Mouse (Mus musculus) heart, embryonic 13.5 days (tissue): Measurements from ENCODE around the gene Clmp. TPM values are rescaled to one million over a fixed set of nuclear protein-coding genes. Genes with fewer than 3 reads are reported as not detected.
"Not testable (repeated sequence)": the region's sequence is repeated elsewhere in the genome, so short reads cannot be mapped to it uniquely, and the experiment has no call there.

Experiments
- ATAC-seq: fragments of 200-750 bp; cut with Nextera tagmentation; 2 replicates; pipeline ENCODE4 v1.8.0; 2017; ENCODE audit warnings: moderate TSS enrichment; ENCODE audit not compliant: insufficient number of reproducible peaks, low FRiP score, low TSS enrichment; ENCODE audit errors: extremely low read depth
- H3K27ac ChIP-seq: fragments of 300-500 bp; sonication (generic); replicated peaks from 2 replicates; pipeline ENCODE4 v1.5.1; 2015; ENCODE audit warnings: moderate library complexity, mild to moderate bottlenecking, inconsistent platforms
- H3K27me3 ChIP-seq: fragments of 300-500 bp; sonication (generic); replicated peaks from 2 replicates; pipeline ENCODE4 v1.6.1; 2015; ENCODE audit warnings: mild to moderate bottlenecking, inconsistent platforms
- H3K36me3 ChIP-seq: fragments of 300-500 bp; sonication (generic); 2 replicates; pipeline ENCODE4 v1.6.1; 2015; ENCODE audit warnings: mild to moderate bottlenecking, inconsistent platforms
- H3K4me1 ChIP-seq: fragments of 300-500 bp; sonication (generic); 2 replicates; pipeline ENCODE4 v1.6.1; 2015; ENCODE audit warnings: inconsistent platforms
- H3K4me2 ChIP-seq: fragments of 300-500 bp; sonication (generic); 2 replicates; pipeline ENCODE4 v1.6.1; 2015; ENCODE audit warnings: inconsistent platforms, mild to moderate bottlenecking, moderate library complexity
- H3K4me3 ChIP-seq: fragments of 300-500 bp; sonication (generic); 2 replicates; pipeline ENCODE4 v1.5.1; 2015; ENCODE audit warnings: moderate library complexity, mild to moderate bottlenecking, inconsistent platforms
- H3K9ac ChIP-seq: fragments of 300-500 bp; sonication (generic); 2 replicates; pipeline ENCODE4 v1.6.1; 2015; ENCODE audit warnings: inconsistent platforms, mild to moderate bottlenecking, moderate library complexity
- H3K9me3 ChIP-seq: fragments of 300-500 bp; sonication (generic); 2 replicates; pipeline ENCODE4 v1.6.1; 2016; ENCODE audit warnings: inconsistent platforms
- WGBS: fragments of 180-500 bp; shearing (Covaris S2); methylation state at CpG from one replicate; pipeline ENCODE4 v1.1.7; 2015; ENCODE audit warnings: mixed read lengths; 5-methylcytosine and 5-hydroxymethylcytosine counted together
- polyA plus RNA-seq: library from polyadenylated mRNA; unstranded; fragments of >200 nt; fragmentation: Nextera tagmentation; extraction: Ambion mirVana; gene quantifications from 2 replicates; pipeline ENCODE4 v1.2.1, GENCODE M21; 2015

The Clmp gene
- polyA plus RNA-seq, 1 experiment from 2014 or later = 9.4 TPM

DNA sequence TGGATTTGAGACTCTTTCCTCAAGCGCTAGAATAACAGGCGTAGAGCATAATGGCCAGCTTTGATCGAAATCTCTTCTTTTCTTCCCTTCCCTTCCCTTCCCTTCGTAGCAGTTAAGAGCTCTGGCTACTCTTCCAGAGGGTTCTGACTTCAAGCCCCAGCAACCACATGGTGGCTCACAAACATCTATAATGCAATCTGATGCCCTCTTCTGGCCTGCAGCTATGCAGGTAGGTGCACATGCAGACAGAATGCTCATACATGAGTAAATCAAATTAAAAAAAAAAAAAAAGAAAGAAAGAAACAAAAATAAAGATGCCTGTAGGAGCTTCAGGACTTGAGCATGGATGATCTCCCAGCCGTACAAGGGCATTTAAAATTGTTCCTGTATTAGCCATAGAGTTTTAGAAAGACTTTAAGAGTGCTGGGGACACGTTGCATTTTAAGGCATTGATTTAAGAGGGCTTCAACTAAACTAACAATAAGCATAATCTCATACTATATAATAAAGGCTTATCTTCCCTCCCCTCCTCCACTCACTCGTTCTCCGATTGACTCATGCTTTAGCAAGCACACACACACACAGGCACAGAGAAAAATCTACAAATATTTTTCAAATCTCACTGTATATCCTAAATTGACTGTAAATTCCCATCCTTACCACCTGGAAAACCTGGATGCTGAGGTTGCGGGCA lies 79.3 kb downstream of the Clmp start:
- no peak for ATAC-seq
- Histone ChIP-seq H3K36me3 (peaks cover 6% of the 10 kb centered on the region; the same call in 1 of the 2 replicates), H3K27me3 (no peaks in the 10 kb centered on the region), H3K9me3 (no peaks in the 10 kb centered on the region), H3K27ac (no peak overlapping the region), H3K4me3 (no peak overlapping the region), H3K4me2 (peak overlapping the region; percentile 28; the same call in 1 of the 2 replicates), H3K9ac (0 out of 2 replicates have a peak overlapping the region, but pooled peaks have one; percentile 28), H3K4me1 (peaks cover 17% of the 10 kb centered on the region)
- 69% methylated on average over 9 of the region's 9 CpGs for WGBS

DNA sequence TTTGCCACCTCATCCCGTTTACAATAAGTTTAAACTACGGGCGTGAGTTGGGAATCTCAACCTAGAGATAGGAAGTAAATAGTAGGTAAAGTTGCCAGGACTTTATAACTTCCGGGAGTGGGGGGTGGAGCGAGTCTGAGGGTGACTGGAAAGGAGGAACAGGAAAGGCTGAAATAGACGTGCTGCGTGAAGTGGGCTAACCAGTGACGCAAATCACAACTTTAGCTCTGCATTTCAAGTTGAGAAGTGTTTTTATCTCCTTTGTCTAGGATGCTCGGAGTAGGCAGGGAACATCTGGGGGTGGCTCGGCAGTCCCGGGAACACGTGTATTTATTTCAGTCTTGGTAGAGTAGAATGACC lies 79.8 kb downstream of the Clmp start:
- ATAC-seq = no peak
- WGBS = 52% methylated on average over 12 of the region's 12 CpGs
- Histone ChIP-seq H3K4me3 (no peak overlapping the region), H3K36me3 (peaks cover 6% of the 10 kb centered on the region; the same call in 1 of the 2 replicates), H3K9ac (0 out of 2 replicates have a peak overlapping the region, but pooled peaks have one; percentile 28), H3K9me3 (no peaks in the 10 kb centered on the region), H3K4me2 (peak overlapping the region; percentile 28; the same call in 1 of the 2 replicates), H3K27ac (no peak overlapping the region), H3K27me3 (no peaks in the 10 kb centered on the region), H3K4me1 (peaks cover 17% of the 10 kb centered on the region)

DNA sequence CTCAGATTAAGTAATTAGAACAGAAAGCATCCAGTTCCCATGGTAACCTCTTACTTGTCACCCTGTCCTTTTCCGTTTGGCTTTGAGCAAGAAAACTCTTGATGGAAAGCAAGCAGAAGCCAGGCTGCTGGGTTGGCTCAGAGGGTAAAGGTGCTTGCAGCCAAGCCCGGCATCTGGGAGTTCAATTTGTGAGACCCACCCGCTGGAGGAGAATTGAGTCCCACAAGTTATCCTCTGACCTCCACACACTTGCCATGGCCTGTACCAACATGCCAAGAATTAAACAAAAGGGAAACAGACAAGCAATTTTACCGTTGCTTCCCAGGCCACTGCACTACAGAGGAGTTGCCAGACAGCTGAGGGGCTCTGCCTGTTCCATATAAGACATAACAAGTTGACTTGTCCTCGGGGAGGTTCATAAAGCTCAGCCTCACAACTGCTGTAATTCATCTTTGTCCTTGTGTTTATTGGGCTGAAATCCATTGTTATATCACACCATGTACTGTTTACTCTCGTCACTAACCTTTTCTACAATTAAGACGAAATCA lies 80.4 kb downstream of the Clmp start:
- Histone ChIP-seq H3K27me3 (no peaks in the 10 kb centered on the region), H3K27ac (no peak overlapping the region), H3K9me3 (no peaks in the 10 kb centered on the region), H3K36me3 (peaks cover 6% of the 10 kb centered on the region; the same call in 1 of the 2 replicates), H3K4me3 (no peak overlapping the region), H3K4me1 (peaks cover 17% of the 10 kb centered on the region), H3K9ac (no peak overlapping the region), H3K4me2 (no peak overlapping the region)
- no peak for ATAC-seq
- WGBS = 70% methylated on average over 7 of the region's 7 CpGs

GRCm38 (mm10) chr9:40767946-40768345 lies 82.2 kb downstream of the Clmp start:
- Histone ChIP-seq H3K4me1 (peaks cover 16% of the 10 kb centered on the region), H3K9ac (no peak overlapping the region), H3K4me2 (no peak overlapping the region), H3K27me3 (no peaks in the 10 kb centered on the region), H3K36me3 (0 out of 2 replicates have a peak, but pooled peaks cover 6% of the 10 kb centered on the region), H3K27ac (no peak overlapping the region), H3K4me3 (no peak overlapping the region), H3K9me3 (no peaks in the 10 kb centered on the region)
- 74% methylated on average over 4 of the region's 4 CpGs for WGBS
- no peak for ATAC-seq

DNA sequence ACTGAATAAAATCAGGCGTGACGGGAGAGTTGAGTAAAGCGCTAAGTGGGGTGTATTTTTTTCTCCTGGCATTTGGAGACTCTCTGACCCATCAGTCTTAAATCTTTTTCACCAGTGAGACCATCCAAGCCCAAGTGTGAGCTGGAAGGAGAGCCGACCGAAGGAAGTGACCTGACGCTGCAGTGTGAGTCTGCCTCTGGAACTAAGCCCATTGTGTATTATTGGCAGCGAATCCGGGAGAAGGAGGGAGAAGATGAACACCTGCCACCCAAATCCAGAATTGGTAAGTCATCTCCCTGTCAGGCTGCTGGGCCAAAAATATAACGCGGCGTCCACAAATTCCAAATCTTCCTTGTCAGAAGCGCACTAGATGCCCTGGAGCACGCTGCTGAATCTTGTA lies 86.5 kb downstream of the Clmp start:
- Histone ChIP-seq H3K27ac (no peak overlapping the region), H3K9ac (no peak overlapping the region), H3K4me3 (no peak overlapping the region), H3K36me3 (no peaks in the 10 kb centered on the region), H3K4me1 (peaks cover 11% of the 10 kb centered on the region), H3K9me3 (no peaks in the 10 kb centered on the region), H3K27me3 (no peaks in the 10 kb centered on the region), H3K4me2 (no peak overlapping the region)
- 63% methylated on average over 13 of the region's 13 CpGs for WGBS
- ATAC-seq = no peak

DNA sequence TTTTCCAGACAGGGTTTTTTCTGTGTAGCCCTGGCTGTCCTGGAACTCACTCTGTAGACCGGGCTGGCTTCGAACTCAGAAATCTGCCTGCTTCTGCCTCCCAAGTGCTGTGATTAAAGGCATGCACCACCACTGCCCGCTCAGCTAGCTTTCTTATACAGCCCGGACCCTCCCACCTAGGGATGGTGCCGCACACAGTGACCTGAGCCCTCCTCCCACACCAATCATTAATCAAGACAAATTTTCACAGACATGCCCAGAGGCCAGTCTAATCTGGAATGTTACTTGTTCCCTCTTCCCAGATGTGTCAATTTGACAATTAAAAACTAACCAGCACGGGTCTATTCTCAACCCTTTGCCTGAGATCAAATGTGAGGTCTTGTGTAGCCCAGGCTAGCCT lies 87.4 kb downstream of the Clmp start:
- 74% methylated on average over 6 of the region's 6 CpGs for WGBS
- H3K9me3 ChIP-seq, H3K36me3 ChIP-seq, H3K4me3 ChIP-seq, H3K27ac ChIP-seq, H3K9ac ChIP-seq, H3K4me2 ChIP-seq, ATAC-seq, H3K27me3 ChIP-seq: not testable (repeated sequence)
- peaks cover 11% of the 10 kb centered on the region for H3K4me1 ChIP-seq

DNA sequence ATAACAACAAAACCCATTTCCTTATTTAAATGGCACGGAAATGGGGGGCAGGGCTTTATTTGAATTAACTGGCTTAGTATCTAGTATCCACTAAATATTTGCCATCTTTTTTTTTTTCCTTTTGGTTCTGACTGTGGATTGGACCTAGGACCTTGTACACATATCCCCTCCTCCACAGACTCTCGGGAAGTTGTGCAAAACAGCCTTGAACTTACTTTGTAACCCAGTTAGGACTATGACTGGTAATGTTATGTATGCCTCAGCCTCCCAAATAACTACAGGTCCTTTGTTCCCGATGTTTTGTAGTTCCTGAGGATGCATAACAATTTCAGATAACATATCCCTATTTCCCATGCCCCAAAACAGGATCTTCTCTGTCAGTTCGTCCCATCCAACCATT lies 88.1 kb downstream of the Clmp start:
- Histone ChIP-seq H3K9me3 (no peaks in the 10 kb centered on the region), H3K36me3 (no peaks in the 10 kb centered on the region), H3K4me1 (peaks cover 11% of the 10 kb centered on the region), H3K27me3 (no peaks in the 10 kb centered on the region), H3K4me2 (no peak overlapping the region), H3K27ac (no peak overlapping the region), H3K9ac (no peak overlapping the region), H3K4me3 (no peak overlapping the region)
- ATAC-seq = no peak
- 72% methylated on average over 4 of the region's 4 CpGs for WGBS

GRCm38 (mm10) chr9:40776044-40776443 lies 90.3 kb downstream of the Clmp start:
- 0 out of 2 replicates have a peak overlapping the region, but pooled peaks have one; percentile 4 for H3K4me2 ChIP-seq
- ATAC-seq = no peak
- H3K36me3 ChIP-seq = no peaks in the 10 kb centered on the region
- H3K4me1 ChIP-seq = peaks cover 14% of the 10 kb centered on the region
- no peaks in the 10 kb centered on the region for H3K9me3 ChIP-seq
- H3K9ac ChIP-seq = no peak overlapping the region
- peak overlapping the region; percentile 79 for H3K27ac ChIP-seq
- no peaks in the 10 kb centered on the region for H3K27me3 ChIP-seq
- H3K4me3 ChIP-seq = no peak overlapping the region
- 45% methylated on average over 1 of the region's 1 CpGs for WGBS

DNA sequence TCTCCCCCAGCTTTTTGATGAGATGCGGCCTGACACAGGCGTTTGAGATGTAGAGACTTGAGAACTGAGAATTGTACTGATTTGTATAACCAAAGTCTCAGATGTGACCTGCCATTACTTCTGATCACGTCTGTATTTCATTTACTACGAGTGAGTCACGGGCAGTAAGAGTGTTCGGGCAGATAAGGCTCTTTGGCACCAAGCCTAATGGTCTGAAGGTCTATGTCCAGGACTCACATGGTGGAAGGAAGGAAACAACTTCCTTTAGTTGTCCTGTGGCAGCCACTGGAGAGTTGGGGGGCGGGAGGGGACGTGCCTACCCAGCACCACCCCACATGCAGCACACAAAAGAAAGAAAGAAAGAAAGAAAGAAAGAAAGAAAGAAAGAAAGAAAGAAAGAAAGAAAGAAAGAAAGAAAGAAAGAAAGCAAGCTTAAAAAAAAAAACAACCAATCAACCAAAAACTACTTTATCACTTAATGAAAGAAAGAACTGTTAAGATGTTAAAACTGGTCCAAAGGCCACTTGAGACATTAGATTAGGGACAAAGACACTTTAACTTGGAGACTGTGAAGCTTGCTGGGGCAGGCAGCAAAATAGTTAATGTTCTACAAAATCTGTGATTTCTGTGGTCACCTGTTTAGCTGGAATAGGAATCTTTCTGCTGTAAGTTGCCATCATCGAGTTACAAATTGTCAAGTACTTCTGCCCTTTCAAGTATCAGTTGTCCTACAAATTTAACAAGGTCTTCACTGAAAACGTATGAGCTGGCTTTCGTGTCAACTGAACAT lies 90.9 kb downstream of the Clmp start:
- no peak; the same call in 1 of the 2 replicates for ATAC-seq
- Histone ChIP-seq H3K9me3 (no peaks in the 10 kb centered on the region), H3K27ac (peak overlapping the region; percentile 79), H3K4me3 (no peak overlapping the region), H3K36me3 (peaks cover 4% of the 10 kb centered on the region; the same call in 1 of the 2 replicates), H3K4me1 (peaks cover 20% of the 10 kb centered on the region), H3K27me3 (no peaks in the 10 kb centered on the region), H3K9ac (no peak overlapping the region), H3K4me2 (0 out of 2 replicates have a peak overlapping the region, but pooled peaks have one; percentile 4)
- 49% methylated on average over 11 of the region's 11 CpGs for WGBS

- Histone ChIP-seq H3K4me3 (no peak overlapping the region), H3K4me2 (no peak overlapping the region), H3K27ac (no peak overlapping the region), H3K9me3 (no peaks in the 10 kb centered on the region), H3K27me3 (no peaks in the 10 kb centered on the region), H3K36me3 (peaks cover 12% of the 10 kb centered on the region), H3K4me1 (peaks cover 46% of the 10 kb centered on the region), H3K9ac (no peak overlapping the region)
- no peak for ATAC-seq
- 64% methylated on average over 3 of the region's 3 CpGs for WGBS
These were observed 94.3 kb downstream of the Clmp start for GRCm38 (mm10) chr9:40780111-40780510.

DNA sequence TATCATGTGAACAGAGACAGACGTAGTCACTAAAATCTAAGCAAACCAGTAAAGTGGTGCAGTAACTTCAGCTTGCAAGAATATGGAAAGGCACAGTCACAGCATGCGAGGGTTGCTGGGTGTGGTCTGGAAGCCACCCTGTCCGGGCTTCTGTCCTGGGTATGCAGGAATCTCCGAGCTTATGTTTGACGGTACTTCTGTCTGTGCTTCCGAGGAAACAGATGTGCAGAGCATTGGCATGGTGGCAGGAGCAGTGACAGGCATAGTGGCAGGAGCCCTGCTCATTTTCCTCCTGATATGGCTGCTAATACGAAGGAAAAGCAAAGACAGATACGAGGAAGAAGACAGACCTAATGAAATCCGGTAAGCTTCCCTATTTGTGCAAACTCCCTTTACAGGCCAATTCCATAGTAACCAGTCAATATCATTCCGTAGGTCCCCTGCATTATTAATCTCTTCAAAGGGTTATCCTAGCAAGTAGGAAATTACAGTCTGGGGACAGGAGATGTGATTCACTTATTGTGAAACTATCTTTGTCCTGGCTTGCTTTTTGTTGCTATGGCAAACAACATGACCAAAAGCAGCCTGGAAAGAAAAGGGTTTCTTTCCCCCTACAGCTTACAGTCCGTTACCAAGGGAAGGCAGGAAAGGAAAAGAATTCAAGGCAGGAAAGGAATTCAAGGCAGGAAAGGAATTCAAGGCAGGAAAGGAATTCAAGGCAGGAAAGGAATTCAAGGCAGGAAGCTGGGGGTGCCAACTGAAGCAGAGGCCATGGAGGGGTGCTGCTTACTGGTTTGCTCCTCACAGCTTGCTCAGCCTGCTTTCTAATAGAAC lies 95.3 kb downstream of the Clmp start:
- peaks cover 12% of the 10 kb centered on the region for H3K36me3 ChIP-seq
- no peak for ATAC-seq
- WGBS = 62% methylated on average over 11 of the region's 11 CpGs
- H3K27ac ChIP-seq = peak overlapping the region; percentile 76
- H3K4me1 ChIP-seq = peaks cover 43% of the 10 kb centered on the region
- no peak overlapping the region for H3K9ac ChIP-seq
- H3K4me3 ChIP-seq = no peak overlapping the region
- no peaks in the 10 kb centered on the region for H3K9me3 ChIP-seq
- H3K4me2 ChIP-seq = no peak overlapping the region
- H3K27me3 ChIP-seq = no peaks in the 10 kb centered on the region
